Mouse (Mus musculus): ENCODE data around the gene Tex2.

DNA sequence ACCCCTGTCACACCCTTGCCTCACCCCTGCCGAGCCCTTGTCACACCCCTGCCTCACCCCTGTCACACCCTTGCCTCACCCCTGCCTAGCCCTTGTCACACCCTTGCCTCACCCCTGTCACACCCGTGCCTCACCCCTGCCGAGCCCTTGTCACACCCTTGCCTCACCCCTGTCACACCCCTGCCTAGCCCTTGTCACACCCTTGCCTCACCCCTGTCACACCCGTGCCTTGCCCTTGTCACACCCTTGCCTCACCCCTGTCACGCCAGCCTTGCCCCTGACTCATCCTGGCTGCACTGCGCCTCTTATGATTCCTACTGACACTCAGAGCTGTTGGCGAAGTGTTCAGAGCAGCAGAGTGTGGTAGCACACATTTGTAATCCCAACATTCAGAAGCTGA is 105.6 kb downstream of the Tex2 start:
- no peak for TF ChIP-seq POLR2A (IDR thresholded peaks at IDR 0.05; ENCODE audit: borderline replicate concordance, extremely low read depth, low read depth, low read length)
- TF ChIP-seq CTCF (IDR thresholded peaks at IDR 0.05; ENCODE audit: insufficient read depth, low read length) = no peak

All from lung, adult 2 months (tissue).